Mouse (Mus musculus) embryonic facial prominence, embryonic 12.5 days (tissue): ENCODE data around the gene Tec. TPM values are rescaled to one million over a fixed set of nuclear protein-coding genes. Genes with fewer than 3 reads are reported as not detected.

ENCODE experiments used
- ATAC-seq: fragments of 200-750 bp; cut with Nextera tagmentation; 2 replicates; pipeline ENCODE4 v1.8.0; 2017; ENCODE audit not compliant: insufficient number of reproducible peaks, insufficient read depth, low FRiP score, low TSS enrichment
- H3K27ac ChIP-seq: fragments of 300-500 bp; sonication (generic); 2 replicates; pipeline ENCODE4 v1.5.1; 2016; ENCODE audit warnings: mild to moderate bottlenecking
- H3K27me3 ChIP-seq: fragments of 300-500 bp; sonication (generic); 2 replicates; pipeline ENCODE4 v1.6.1; 2016; ENCODE audit warnings: mild to moderate bottlenecking, moderate library complexity
- H3K36me3 ChIP-seq: fragments of 300-500 bp; sonication (generic); 2 replicates; pipeline ENCODE4 v1.6.1; 2016; ENCODE audit warnings: mild to moderate bottlenecking
- H3K4me1 ChIP-seq: fragments of 300-500 bp; sonication (generic); 2 replicates; pipeline ENCODE4 v1.6.1; 2016
- H3K4me2 ChIP-seq: fragments of 300-500 bp; sonication (generic); replicated peaks from 2 replicates; pipeline ENCODE4 v1.6.1; 2016; ENCODE audit warnings: mild to moderate bottlenecking, moderate library complexity
- H3K4me3 ChIP-seq: fragments of 300-500 bp; sonication (generic); 2 replicates; pipeline ENCODE4 v1.5.1; 2016; ENCODE audit warnings: mild to moderate bottlenecking
- H3K9ac ChIP-seq: fragments of 300-500 bp; sonication (generic); 2 replicates; pipeline ENCODE4 v1.6.1; 2016; ENCODE audit warnings: mild to moderate bottlenecking, moderate library complexity
- H3K9me3 ChIP-seq: fragments of 300-500 bp; sonication (generic); 2 replicates; pipeline ENCODE4 v1.6.1; 2016; ENCODE audit warnings: mild to moderate bottlenecking, moderate library complexity
- WGBS: fragments of 180-500 bp; shearing (Covaris S2); methylation state at CpG from one replicate; pipeline ENCODE4 v1.1.7; 2016; 5-methylcytosine and 5-hydroxymethylcytosine counted together
- polyA plus RNA-seq: library from polyadenylated mRNA; unstranded; fragments of >200 nt; fragmentation: Nextera tagmentation; extraction: Ambion mirVana; gene quantifications from 2 replicates; pipeline ENCODE4 v1.2.1, GENCODE M21; 2016

Gene Tec
- polyA plus RNA-seq, 1 experiment from 2014 or later: 3.3 TPM

GRCm38 (mm10) chr5:72815361-72815760 is 52.9 kb downstream of the Tec start:
- 90% methylated on average over 6 of the region's 6 CpGs for WGBS
- ATAC-seq: no peak

GRCm38 (mm10) chr5:72814072-72814471 is 54.2 kb downstream of the Tec start:
- H3K9me3 ChIP-seq: 0 out of 2 replicates have a peak, but pooled peaks cover 4% of the 10 kb centered on the region

More at GRCm38 (mm10) chr5:72815361-72815760, 52.9 kb downstream of the Tec start:
- H3K27ac ChIP-seq: no peak overlapping the region
- no peak overlapping the region for H3K9ac ChIP-seq
- no peaks in the 10 kb centered on the region for H3K36me3 ChIP-seq
- peaks cover 9% of the 10 kb centered on the region for H3K4me1 ChIP-seq
- H3K9me3 ChIP-seq: no peaks in the 10 kb centered on the region
- H3K27me3 ChIP-seq: no peaks in the 10 kb centered on the region
- no peak overlapping the region for H3K4me2 ChIP-seq
- H3K4me3 ChIP-seq: no peak overlapping the region

GRCm38 (mm10) chr5:72812908-72813307 is 55.4 kb downstream of the Tec start:
- Histone ChIP-seq H3K36me3 (no peaks in the 10 kb centered on the region), H3K27ac (no peak overlapping the region), H3K4me1 (peaks cover 25% of the 10 kb centered on the region), H3K9me3 (0 out of 2 replicates have a peak, but pooled peaks cover 4% of the 10 kb centered on the region), H3K27me3 (no peaks in the 10 kb centered on the region), H3K4me3 (no peak overlapping the region), H3K4me2 (no peak overlapping the region), H3K9ac (no peak overlapping the region)
- 46% methylated on average over 5 of the region's 5 CpGs for WGBS
- ATAC-seq: no peak

More at GRCm38 (mm10) chr5:72814072-72814471, 54.2 kb downstream of the Tec start:
- Histone ChIP-seq H3K4me1 (peaks cover 13% of the 10 kb centered on the region), H3K27ac (no peak overlapping the region), H3K9ac (no peak overlapping the region), H3K4me2 (no peak overlapping the region), H3K4me3 (no peak overlapping the region), H3K27me3 (no peaks in the 10 kb centered on the region), H3K36me3 (no peaks in the 10 kb centered on the region)
- ATAC-seq: no peak
- 84% methylated on average over 5 of the region's 5 CpGs for WGBS

- H3K27me3 ChIP-seq: no peaks in the 10 kb centered on the region
- no peak overlapping the region for H3K4me2 ChIP-seq
- 85% methylated on average over 3 of the region's 3 CpGs for WGBS
- no peak overlapping the region for H3K9ac ChIP-seq
- H3K4me3 ChIP-seq: no peak overlapping the region
- H3K27ac ChIP-seq: no peak overlapping the region
- peaks cover 22% of the 10 kb centered on the region for H3K4me1 ChIP-seq
- H3K9me3 ChIP-seq: 0 out of 2 replicates have a peak, but pooled peaks cover 4% of the 10 kb centered on the region
- H3K36me3 ChIP-seq: no peaks in the 10 kb centered on the region
- no peak for ATAC-seq
Measured at GRCm38 (mm10) chr5:72812328-72812727, 56.0 kb downstream of the Tec start.

GRCm38 (mm10) chr5:72811397-72811796 is 56.9 kb downstream of the Tec start:
- Histone ChIP-seq H3K4me1 (peaks cover 17% of the 10 kb centered on the region), H3K27me3 (no peaks in the 10 kb centered on the region), H3K27ac (no peak overlapping the region), H3K4me2 (no peak overlapping the region), H3K9me3 (0 out of 2 replicates have a peak, but pooled peaks cover 4% of the 10 kb centered on the region), H3K4me3 (no peak overlapping the region), H3K36me3 (no peaks in the 10 kb centered on the region), H3K9ac (no peak overlapping the region)
- WGBS: 80% methylated on average over 3 of the region's 3 CpGs
- no peak for ATAC-seq

- H3K27ac ChIP-seq: no peak overlapping the region
- H3K27me3 ChIP-seq: no peaks in the 10 kb centered on the region
- 0 out of 2 replicates have a peak, but pooled peaks cover 4% of the 10 kb centered on the region for H3K9me3 ChIP-seq
- peaks cover 16% of the 10 kb centered on the region for H3K4me1 ChIP-seq
- WGBS: 85% methylated on average over 8 of the region's 8 CpGs
- H3K4me2 ChIP-seq: no peak overlapping the region
- H3K9ac ChIP-seq: no peak overlapping the region
- ATAC-seq: no peak
- H3K4me3 ChIP-seq: no peak overlapping the region
- H3K36me3 ChIP-seq: no peaks in the 10 kb centered on the region
Measured at GRCm38 (mm10) chr5:72810990-72811389, 57.3 kb downstream of the Tec start.

GRCm38 (mm10) chr5:72809480-72809879 is 58.8 kb downstream of the Tec start:
- Histone ChIP-seq H3K27ac (peak overlapping the region; percentile 72; the same call in 1 of the 2 replicates), H3K4me2 (no peak overlapping the region)
- no peak; the same call in 1 of the 2 replicates for ATAC-seq

GRCm38 (mm10) chr5:72808456-72809111 is 59.7 kb downstream of the Tec start:
- Histone ChIP-seq H3K27me3 (no peaks in the 10 kb centered on the region), H3K36me3 (no peaks in the 10 kb centered on the region), H3K9ac (no peak overlapping the region), H3K9me3 (0 out of 2 replicates have a peak, but pooled peaks cover 4% of the 10 kb centered on the region), H3K27ac (peak overlapping the region; percentile 72), H3K4me2 (peak overlapping the region; percentile 17), H3K4me1 (peaks cover 16% of the 10 kb centered on the region), H3K4me3 (no peak overlapping the region)
- 42% methylated on average over 14 of the region's 14 CpGs for WGBS
- ATAC-seq: no peak

More at GRCm38 (mm10) chr5:72809480-72809879, 58.8 kb downstream of the Tec start:
- Histone ChIP-seq H3K36me3 (no peaks in the 10 kb centered on the region), H3K4me3 (no peak overlapping the region), H3K9ac (no peak overlapping the region), H3K9me3 (0 out of 2 replicates have a peak, but pooled peaks cover 4% of the 10 kb centered on the region), H3K4me1 (peaks cover 16% of the 10 kb centered on the region), H3K27me3 (no peaks in the 10 kb centered on the region)
- WGBS: 72% methylated on average over 2 of the region's 2 CpGs

- H3K9me3 ChIP-seq: no peaks in the 10 kb centered on the region
- WGBS: 41% methylated on average over 5 of the region's 5 CpGs
- ATAC-seq: no peak
- H3K27me3 ChIP-seq: no peaks in the 10 kb centered on the region
- H3K9ac ChIP-seq: no peak overlapping the region
- H3K4me2 ChIP-seq: no peak overlapping the region
- H3K4me1 ChIP-seq: no peaks in the 10 kb centered on the region
- H3K27ac ChIP-seq: no peak overlapping the region
- no peaks in the 10 kb centered on the region for H3K36me3 ChIP-seq
- no peak overlapping the region for H3K4me3 ChIP-seq
Measured at GRCm38 (mm10) chr5:72802851-72803250, 65.4 kb downstream of the Tec start.

GRCm38 (mm10) chr5:72798563-72798962 is 69.7 kb downstream of the Tec start:
- Histone ChIP-seq H3K4me1 (no peaks in the 10 kb centered on the region), H3K4me3 (no peak overlapping the region), H3K9ac (no peak overlapping the region), H3K27ac (no peak overlapping the region), H3K27me3 (no peaks in the 10 kb centered on the region), H3K36me3 (no peaks in the 10 kb centered on the region), H3K4me2 (no peak overlapping the region), H3K9me3 (no peaks in the 10 kb centered on the region)
- WGBS: 55% methylated on average over 4 of the region's 4 CpGs
- ATAC-seq: no peak

GRCm38 (mm10) chr5:72796186-72796613 is 72.1 kb downstream of the Tec start:
- no peaks in the 10 kb centered on the region for H3K36me3 ChIP-seq
- H3K9ac ChIP-seq: no peak overlapping the region
- H3K4me2 ChIP-seq: peak overlapping the region; percentile 21; the same call in 1 of the 2 replicates
- no peaks in the 10 kb centered on the region for H3K27me3 ChIP-seq
- no peaks in the 10 kb centered on the region for H3K9me3 ChIP-seq
- ATAC-seq: no peak
- H3K4me3 ChIP-seq: no peak overlapping the region
- WGBS: 49% methylated on average over 14 of the region's 14 CpGs
- 0 out of 2 replicates have a peak, but pooled peaks cover 5% of the 10 kb centered on the region for H3K4me1 ChIP-seq
- no peak overlapping the region for H3K27ac ChIP-seq

GRCm38 (mm10) chr5:72793309-72793850 is 74.9 kb downstream of the Tec start:
- 72% methylated on average over 3 of the region's 3 CpGs for WGBS
- H3K27ac ChIP-seq: no peak overlapping the region
- ATAC-seq: no peak
- H3K27me3 ChIP-seq: no peaks in the 10 kb centered on the region
- H3K4me2 ChIP-seq: no peak overlapping the region
- H3K4me1 ChIP-seq: 0 out of 2 replicates have a peak, but pooled peaks cover 5% of the 10 kb centered on the region
- no peaks in the 10 kb centered on the region for H3K9me3 ChIP-seq
- no peak overlapping the region for H3K4me3 ChIP-seq
- no peak overlapping the region for H3K9ac ChIP-seq
- no peaks in the 10 kb centered on the region for H3K36me3 ChIP-seq
